Mouse (Mus musculus) megakaryocyte-erythroid progenitor cell, adult 5-6 weeks (primary cell): ENCODE measurements around the gene Clstn2. TPM values are rescaled to one million over a fixed set of nuclear protein-coding genes. Genes with fewer than 3 reads are reported as not detected.

Experiments used
- ATAC-seq: replicated peaks from 2 replicates; pipeline ENCODE4 v1.8.0; 2016; ENCODE audit warnings: mild to moderate bottlenecking, inconsistent platforms; ENCODE audit not compliant: severe bottlenecking, poor library complexity, low FRiP score, low TSS enrichment
- total RNA-seq, 2 experiments: library from RNA; stranded (forward) in 1 of 2; stranded (reverse) in 1 of 2; fragments of 200-1000, 215-1000 nt in 1 of 2; fragments of >200 nt in 1 of 2; fragmentation: Nextera tagmentation in 1 of 2; gene quantifications; 2 replicates each; pipeline ENCODE4 v1.2.3; 2014 to 2017

Clstn2 gene
- total RNA-seq, 2 experiments from 2014 or later, result not detected

GRCm38 (mm10) chr9:97414876-97415668 lies 617.9 kb downstream of the Clstn2 start:
- ATAC-seq, result no peak

- ATAC-seq, result no peak
Observed at GRCm38 (mm10) chr9:97408142-97408541, 624.8 kb downstream of the Clstn2 start.
